Mouse (Mus musculus): ENCODE data around the gene Hs6st1. TPM values are rescaled to one million over a fixed set of nuclear protein-coding genes. Genes with fewer than 3 reads are reported as not detected.
"Not testable (repeated sequence)": the region's sequence is repeated elsewhere in the genome, so short reads cannot be mapped to it uniquely, and the experiment has no call there.

The Hs6st1 gene
- 42.4 and 47.6 TPM in 2 replicates for polyA plus RNA-seq (2011; ENCODE audit: insufficient read depth, insufficient read length, low replicate concordance, missing spikeins)

- WGBS, result under 1% methylated on average over 55 of the region's 55 CpGs
- H3K27ac ChIP-seq (ENCODE audit: control insufficient read depth, insufficient read depth, low read depth, low read length, poor library complexity), result peak within 1 kb of the TSS; percentile 71
- peak within 1 kb of the TSS; percentile 83 for H3K4me3 ChIP-seq (replicated peaks; ENCODE audit: control insufficient read depth, low read depth, low read length)
- TF ChIP-seq CTCF (IDR thresholded peaks at IDR 0.05; ENCODE audit: control insufficient read depth, insufficient read depth, low read length) (no peak), POLR2A (IDR thresholded peaks at IDR 0.05; ENCODE audit: borderline replicate concordance, control insufficient read depth, low read depth, low read length) (peak; percentile 85; the same call in 1 of the 2 replicates)
- H3K4me1 ChIP-seq (ENCODE audit: control insufficient read depth, insufficient read depth, low read length), result peaks cover 3% of the 10 kb centered on the region; the same call in 1 of the 2 replicates
Measured at GRCm38 (mm10) chr1:36068076-36068475, at the start of gene Hs6st1. Gene Hs6st1 (plus strand): TSS chr1:36068400.

GRCm38 (mm10) chr1:36018617-36019016 is 49.6 kb upstream of the Hs6st1 start:
- no peak overlapping the region for H3K27ac ChIP-seq (ENCODE audit: control insufficient read depth, insufficient read depth, low read depth, low read length, poor library complexity)

GRCm38 (mm10) chr1:36019161-36019560 is 49.0 kb upstream of the Hs6st1 start:
- no peak for TF ChIP-seq POLR2A (IDR thresholded peaks at IDR 0.05; ENCODE audit: borderline replicate concordance, control insufficient read depth, low read depth, low read length)
- no peak for TF ChIP-seq CTCF (IDR thresholded peaks at IDR 0.05; ENCODE audit: control insufficient read depth, insufficient read depth, low read length)
- Histone ChIP-seq H3K4me1 (ENCODE audit: control insufficient read depth, insufficient read depth, low read length) (no peaks in the 10 kb centered on the region), H3K27ac (ENCODE audit: control insufficient read depth, insufficient read depth, low read depth, low read length, poor library complexity) (no peak overlapping the region), H3K4me3 (replicated peaks; ENCODE audit: control insufficient read depth, low read depth, low read length) (no peak overlapping the region)
- WGBS, result 86% methylated on average over 2 of the region's 2 CpGs

More at GRCm38 (mm10) chr1:36018617-36019016, 49.6 kb upstream of the Hs6st1 start:
- H3K4me3 ChIP-seq (replicated peaks; ENCODE audit: control insufficient read depth, low read depth, low read length), result no peak overlapping the region
- 80% methylated on average over 4 of the region's 4 CpGs for WGBS
- TF ChIP-seq POLR2A (IDR thresholded peaks at IDR 0.05; ENCODE audit: borderline replicate concordance, control insufficient read depth, low read depth, low read length), result no peak
- no peak for TF ChIP-seq CTCF (IDR thresholded peaks at IDR 0.05; ENCODE audit: control insufficient read depth, insufficient read depth, low read length)
- no peaks in the 10 kb centered on the region for H3K4me1 ChIP-seq (ENCODE audit: control insufficient read depth, insufficient read depth, low read length)

GRCm38 (mm10) chr1:36020315-36020714 is 47.9 kb upstream of the Hs6st1 start:
- Histone ChIP-seq H3K4me3 (replicated peaks; ENCODE audit: control insufficient read depth, low read depth, low read length) (no peak overlapping the region), H3K4me1 (ENCODE audit: control insufficient read depth, insufficient read depth, low read length) (no peaks in the 10 kb centered on the region), H3K27ac (ENCODE audit: control insufficient read depth, insufficient read depth, low read depth, low read length, poor library complexity) (no peak overlapping the region)
- 88% methylated on average over 4 of the region's 4 CpGs for whole genome bisulfite sequencing
- TF ChIP-seq POLR2A (IDR thresholded peaks at IDR 0.05; ENCODE audit: borderline replicate concordance, control insufficient read depth, low read depth, low read length), result no peak
- no peak for TF ChIP-seq CTCF (IDR thresholded peaks at IDR 0.05; ENCODE audit: control insufficient read depth, insufficient read depth, low read length)

GRCm38 (mm10) chr1:36030421-36030821 is 37.8 kb upstream of the Hs6st1 start:
- TF ChIP-seq CTCF (IDR thresholded peaks at IDR 0.05; ENCODE audit: control insufficient read depth, insufficient read depth, low read length) (no peak), POLR2A (IDR thresholded peaks at IDR 0.05; ENCODE audit: borderline replicate concordance, control insufficient read depth, low read depth, low read length) (no peak)
- 65% methylated on average over 10 of the region's 10 CpGs for WGBS

GRCm38 (mm10) chr1:36038769-36039168 is 29.4 kb upstream of the Hs6st1 start:
- no peak overlapping the region for H3K27ac ChIP-seq (ENCODE audit: control insufficient read depth, insufficient read depth, low read depth, low read length, poor library complexity)
- no peaks in the 10 kb centered on the region for H3K4me1 ChIP-seq (ENCODE audit: control insufficient read depth, insufficient read depth, low read length)
- no peak overlapping the region for H3K4me3 ChIP-seq (replicated peaks; ENCODE audit: control insufficient read depth, low read depth, low read length)
- WGBS, result 76% methylated on average over 8 of the region's 8 CpGs
- TF ChIP-seq CTCF (IDR thresholded peaks at IDR 0.05; ENCODE audit: control insufficient read depth, insufficient read depth, low read length), result no peak
- no peak for TF ChIP-seq POLR2A (IDR thresholded peaks at IDR 0.05; ENCODE audit: borderline replicate concordance, control insufficient read depth, low read depth, low read length)

More at GRCm38 (mm10) chr1:36030421-36030821, 37.8 kb upstream of the Hs6st1 start:
- Histone ChIP-seq H3K27ac (ENCODE audit: control insufficient read depth, insufficient read depth, low read depth, low read length, poor library complexity) (no peak overlapping the region), H3K4me3 (replicated peaks; ENCODE audit: control insufficient read depth, low read depth, low read length) (no peak overlapping the region), H3K4me1 (ENCODE audit: control insufficient read depth, insufficient read depth, low read length) (no peaks in the 10 kb centered on the region)

GRCm38 (mm10) chr1:36042072-36042471 is 26.1 kb upstream of the Hs6st1 start:
- 72% methylated on average over 3 of the region's 3 CpGs for WGBS
- no peak overlapping the region for H3K27ac ChIP-seq (ENCODE audit: control insufficient read depth, insufficient read depth, low read depth, low read length, poor library complexity)
- no peak overlapping the region for H3K4me3 ChIP-seq (replicated peaks; ENCODE audit: control insufficient read depth, low read depth, low read length)
- H3K4me1 ChIP-seq (ENCODE audit: control insufficient read depth, insufficient read depth, low read length), result no peaks in the 10 kb centered on the region
- TF ChIP-seq CTCF (IDR thresholded peaks at IDR 0.05; ENCODE audit: control insufficient read depth, insufficient read depth, low read length), result no peak
- TF ChIP-seq POLR2A (IDR thresholded peaks at IDR 0.05; ENCODE audit: borderline replicate concordance, control insufficient read depth, low read depth, low read length), result no peak

GRCm38 (mm10) chr1:36043793-36044192 is 24.4 kb upstream of the Hs6st1 start:
- H3K4me1 ChIP-seq (ENCODE audit: control insufficient read depth, insufficient read depth, low read length); H3K4me3 ChIP-seq (replicated peaks; ENCODE audit: control insufficient read depth, low read depth, low read length); H3K27ac ChIP-seq (ENCODE audit: control insufficient read depth, insufficient read depth, low read depth, low read length, poor library complexity): not testable (repeated sequence)
- WGBS, result 86% methylated on average over 5 of the region's 5 CpGs

- TF ChIP-seq POLR2A (IDR thresholded peaks at IDR 0.05; ENCODE audit: borderline replicate concordance, control insufficient read depth, low read depth, low read length) (no peak), CTCF (IDR thresholded peaks at IDR 0.05; ENCODE audit: control insufficient read depth, insufficient read depth, low read length) (no peak)
- Histone ChIP-seq H3K4me1 (ENCODE audit: control insufficient read depth, insufficient read depth, low read length) (no peaks in the 10 kb centered on the region), H3K4me3 (replicated peaks; ENCODE audit: control insufficient read depth, low read depth, low read length) (no peak overlapping the region), H3K27ac (ENCODE audit: control insufficient read depth, insufficient read depth, low read depth, low read length, poor library complexity) (no peak overlapping the region)
- WGBS, result 77% methylated on average over 4 of the region's 4 CpGs
Measured at GRCm38 (mm10) chr1:36044288-36044687, 23.9 kb upstream of the Hs6st1 start.

All from bone marrow, adult 2 months (tissue).